Mouse (Mus musculus): ENCODE measurements at regions not wholly inside any gene's neighbourhood (a gene's known extent, or its start where the extent isn't known, plus 50 kb on each side); places are given as distances from the start of the nearest gene placed in this dataset.

DNA sequence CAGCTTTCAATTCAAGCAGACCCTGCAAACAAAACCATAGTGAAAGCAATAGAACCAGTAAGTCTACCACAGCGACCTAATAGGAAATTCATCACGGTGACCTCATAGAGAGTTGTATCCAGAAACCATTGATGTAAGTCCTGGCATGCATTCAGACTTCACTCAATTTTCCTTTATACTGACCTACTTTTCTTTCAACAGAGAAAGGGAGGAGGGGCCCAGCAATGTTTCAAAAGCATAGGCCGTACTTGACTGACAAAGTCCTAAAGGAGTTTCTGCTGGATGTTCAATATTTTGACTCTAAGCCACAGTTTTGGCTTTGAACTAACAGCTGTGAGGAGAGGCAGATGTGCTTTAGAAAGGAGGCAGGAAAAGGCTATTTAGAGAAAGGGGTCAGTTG lies 88.4 kb downstream of the AI593442 start:
- no peak for ATAC-seq (ENCODE audit: extremely low read depth, insufficient number of reproducible peaks, low FRiP score, poor library complexity, severe bottlenecking)
- TF ChIP-seq GATA1 (IDR thresholded peaks at IDR 0.05; ENCODE audit: borderline replicate concordance, low read length) (no peak), POLR2AphosphoS5 (IDR thresholded peaks at IDR 0.05; ENCODE audit: insufficient replicate concordance, low read depth, low read length) (no peak)
- no peaks in the 10 kb centered on the region for H3K9me3 ChIP-seq (replicated peaks)

DNA sequence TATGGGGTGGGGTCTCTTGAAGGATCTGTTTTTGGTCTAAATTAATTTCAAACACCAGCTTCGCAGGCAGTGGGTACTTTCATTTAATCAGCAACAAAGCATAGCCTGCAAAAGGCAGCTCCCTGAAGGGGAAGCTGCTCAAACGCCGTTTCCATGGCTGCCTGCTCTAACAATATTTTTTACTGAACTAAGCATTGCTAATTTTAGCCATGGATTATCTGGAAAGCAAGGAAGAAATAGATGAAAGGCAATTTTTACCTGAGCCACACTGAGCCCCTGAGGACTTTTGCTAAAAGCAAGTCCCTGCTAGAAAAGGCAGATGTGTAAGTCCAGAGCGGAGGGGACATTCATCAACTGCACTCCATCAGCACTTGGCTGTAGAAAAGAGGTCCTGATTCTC lies 105.5 kb downstream of the AI593442 start:
- H3K4me3 ChIP-seq (ENCODE audit: low read depth, low read length) = no peak overlapping the region
- no peak for ATAC-seq (ENCODE audit: extremely low read depth, insufficient number of reproducible peaks, low FRiP score, poor library complexity, severe bottlenecking)
- no peaks in the 10 kb centered on the region for H3K4me1 ChIP-seq (ENCODE audit: insufficient read depth, low read depth, low read length)
- H3K9me3 ChIP-seq (replicated peaks) = no peaks in the 10 kb centered on the region
- no peaks in the 10 kb centered on the region for H3K36me3 ChIP-seq (replicated peaks)
- DNase-seq (ENCODE audit: low spot score) = no peak
- TF ChIP-seq TAL1 (conservative IDR thresholded peaks at IDR 0.05; ENCODE audit: low read depth, low read length) = no peak
- TF ChIP-seq POLR2AphosphoS5 (IDR thresholded peaks at IDR 0.05; ENCODE audit: insufficient replicate concordance, low read depth, low read length) = no peak
- TF ChIP-seq CTCF (IDR thresholded peaks at IDR 0.05; ENCODE audit: low read depth, low read length) = no peak
- TF ChIP-seq GATA2 (IDR thresholded peaks at IDR 0.05; ENCODE audit: borderline replicate concordance, low read depth, low read length) = no peak
- TF ChIP-seq GATA1 (IDR thresholded peaks at IDR 0.05; ENCODE audit: borderline replicate concordance, low read length) = no peak
- H3K27me3 ChIP-seq (ENCODE audit: insufficient read depth, low read length) = no peaks in the 10 kb centered on the region; the same call in 1 of the 2 replicates

More for the DNA sequence above, 88.4 kb downstream of the AI593442 start:
- Histone ChIP-seq H3K27me3 (ENCODE audit: insufficient read depth, low read length) (no peaks in the 10 kb centered on the region), H3K4me3 (ENCODE audit: low read depth, low read length) (no peak overlapping the region), H3K4me1 (ENCODE audit: insufficient read depth, low read depth, low read length) (no peaks in the 10 kb centered on the region), H3K36me3 (replicated peaks) (no peaks in the 10 kb centered on the region)
- DNase-seq (ENCODE audit: low spot score) = no peak

DNA sequence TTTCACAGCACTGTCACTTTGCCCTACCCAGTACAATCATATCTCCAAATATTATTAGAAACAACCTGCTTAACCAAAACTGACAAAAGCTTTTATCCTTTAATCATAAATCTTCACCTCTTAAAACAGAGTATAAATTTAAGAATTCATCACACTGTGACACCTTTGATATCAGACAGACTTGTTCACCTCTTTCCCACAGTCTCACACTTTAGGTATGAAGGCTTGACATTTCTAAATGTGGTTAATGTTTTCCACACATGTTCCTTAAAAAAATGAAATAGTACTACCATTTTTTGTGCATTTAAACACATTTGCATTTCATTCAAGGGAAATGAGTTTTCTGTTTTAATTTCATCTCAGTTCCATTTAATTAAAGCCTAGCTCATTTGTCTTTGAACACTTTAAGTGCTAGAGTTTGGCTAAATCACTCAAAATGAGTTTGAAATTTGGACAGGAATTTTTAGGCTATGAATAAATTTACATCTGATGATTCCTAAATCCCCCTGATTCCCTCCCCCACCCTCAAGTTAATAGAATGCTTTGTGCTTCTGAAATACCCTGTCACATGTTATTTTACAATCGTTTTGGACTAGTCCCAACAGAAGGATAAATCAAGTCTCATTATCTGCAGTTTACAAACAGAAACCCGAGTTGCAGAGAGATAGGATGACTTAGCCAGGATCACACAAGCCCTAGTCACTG lies 127.9 kb downstream of the AI593442 start:
- Histone ChIP-seq H3K9me3 (replicated peaks) (no peaks in the 10 kb centered on the region), H3K4me1 (ENCODE audit: insufficient read depth, low read depth, low read length) (no peaks in the 10 kb centered on the region), H3K36me3 (replicated peaks) (no peaks in the 10 kb centered on the region), H3K27me3 (ENCODE audit: insufficient read depth, low read length) (0 out of 2 replicates have a peak, but pooled peaks cover 3% of the 10 kb centered on the region), H3K4me3 (ENCODE audit: low read depth, low read length) (no peak overlapping the region)
- TF ChIP-seq CTCF (IDR thresholded peaks at IDR 0.05; ENCODE audit: low read depth, low read length) (no peak), TAL1 (conservative IDR thresholded peaks at IDR 0.05; ENCODE audit: low read depth, low read length) (no peak), GATA1 (IDR thresholded peaks at IDR 0.05; ENCODE audit: borderline replicate concordance, low read length) (no peak), GATA2 (IDR thresholded peaks at IDR 0.05; ENCODE audit: borderline replicate concordance, low read depth, low read length) (no peak), POLR2AphosphoS5 (IDR thresholded peaks at IDR 0.05; ENCODE audit: insufficient replicate concordance, low read depth, low read length) (no peak)
- DNase-seq (ENCODE audit: low spot score) (no peak), ATAC-seq (ENCODE audit: extremely low read depth, insufficient number of reproducible peaks, low FRiP score, poor library complexity, severe bottlenecking) (no peak)

DNA sequence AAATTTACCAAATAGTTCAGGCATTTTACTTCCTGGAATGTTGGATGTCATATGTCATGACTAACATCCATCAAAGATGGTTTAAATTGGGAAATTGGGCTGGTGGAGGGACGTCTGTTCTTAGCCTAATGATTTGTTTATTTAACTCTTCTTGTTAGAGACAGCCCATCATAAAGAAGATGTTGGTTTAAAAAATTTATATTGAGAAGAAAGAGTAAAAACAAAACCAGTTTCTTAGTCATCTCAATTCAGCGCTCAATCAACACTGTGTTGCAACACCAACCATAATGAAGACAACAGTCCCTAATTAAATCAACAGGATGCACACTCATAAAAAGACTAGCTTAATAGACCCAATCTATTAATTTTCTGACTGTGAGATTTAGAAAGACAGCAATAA lies 133.5 kb downstream of the AI593442 start:
- DNase-seq (ENCODE audit: low spot score) (no peak), ATAC-seq (ENCODE audit: extremely low read depth, insufficient number of reproducible peaks, low FRiP score, poor library complexity, severe bottlenecking) (no peak)
- H3K36me3 ChIP-seq (replicated peaks) = no peaks in the 10 kb centered on the region

DNA sequence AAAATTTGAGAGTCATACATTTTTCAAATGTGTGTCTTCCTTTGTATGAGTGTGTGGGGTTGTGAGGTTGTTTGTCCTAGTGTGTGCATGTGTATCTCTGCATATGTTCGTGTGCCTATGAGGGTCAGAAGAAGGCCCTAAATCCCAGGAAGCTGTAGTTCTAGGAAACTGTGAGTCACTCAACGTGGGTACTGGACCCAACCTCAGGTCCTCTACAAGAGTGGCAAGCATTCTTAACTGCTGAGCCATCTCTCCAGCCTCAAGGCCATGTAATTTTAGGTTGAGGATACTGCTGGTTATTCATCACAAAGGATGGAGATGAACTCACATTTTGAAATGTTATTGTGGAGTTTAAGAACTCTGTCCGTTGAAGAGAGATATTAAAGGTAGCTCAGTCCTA lies 140.5 kb downstream of the AI593442 start:
- Histone ChIP-seq H3K9me3 (replicated peaks) (no peaks in the 10 kb centered on the region), H3K4me3 (ENCODE audit: low read depth, low read length) (no peak overlapping the region), H3K4me1 (ENCODE audit: insufficient read depth, low read depth, low read length) (no peaks in the 10 kb centered on the region), H3K36me3 (replicated peaks) (no peaks in the 10 kb centered on the region), H3K27me3 (ENCODE audit: insufficient read depth, low read length) (no peaks in the 10 kb centered on the region)
- TF ChIP-seq CTCF (IDR thresholded peaks at IDR 0.05; ENCODE audit: low read depth, low read length) (no peak), TAL1 (conservative IDR thresholded peaks at IDR 0.05; ENCODE audit: low read depth, low read length) (no peak), GATA2 (IDR thresholded peaks at IDR 0.05; ENCODE audit: borderline replicate concordance, low read depth, low read length) (no peak), GATA1 (IDR thresholded peaks at IDR 0.05; ENCODE audit: borderline replicate concordance, low read length) (no peak), POLR2AphosphoS5 (IDR thresholded peaks at IDR 0.05; ENCODE audit: insufficient replicate concordance, low read depth, low read length) (no peak)
- no peak for DNase-seq (ENCODE audit: low spot score)
- no peak for ATAC-seq (ENCODE audit: extremely low read depth, insufficient number of reproducible peaks, low FRiP score, poor library complexity, severe bottlenecking)

More for the DNA sequence above, 133.5 kb downstream of the AI593442 start:
- Histone ChIP-seq H3K4me3 (ENCODE audit: low read depth, low read length) (no peak overlapping the region), H3K27me3 (ENCODE audit: insufficient read depth, low read length) (no peaks in the 10 kb centered on the region), H3K4me1 (ENCODE audit: insufficient read depth, low read depth, low read length) (no peaks in the 10 kb centered on the region), H3K9me3 (replicated peaks) (no peaks in the 10 kb centered on the region)
- TF ChIP-seq GATA1 (IDR thresholded peaks at IDR 0.05; ENCODE audit: borderline replicate concordance, low read length) (no peak), GATA2 (IDR thresholded peaks at IDR 0.05; ENCODE audit: borderline replicate concordance, low read depth, low read length) (no peak), CTCF (IDR thresholded peaks at IDR 0.05; ENCODE audit: low read depth, low read length) (no peak), POLR2AphosphoS5 (IDR thresholded peaks at IDR 0.05; ENCODE audit: insufficient replicate concordance, low read depth, low read length) (no peak), TAL1 (conservative IDR thresholded peaks at IDR 0.05; ENCODE audit: low read depth, low read length) (no peak)

DNA sequence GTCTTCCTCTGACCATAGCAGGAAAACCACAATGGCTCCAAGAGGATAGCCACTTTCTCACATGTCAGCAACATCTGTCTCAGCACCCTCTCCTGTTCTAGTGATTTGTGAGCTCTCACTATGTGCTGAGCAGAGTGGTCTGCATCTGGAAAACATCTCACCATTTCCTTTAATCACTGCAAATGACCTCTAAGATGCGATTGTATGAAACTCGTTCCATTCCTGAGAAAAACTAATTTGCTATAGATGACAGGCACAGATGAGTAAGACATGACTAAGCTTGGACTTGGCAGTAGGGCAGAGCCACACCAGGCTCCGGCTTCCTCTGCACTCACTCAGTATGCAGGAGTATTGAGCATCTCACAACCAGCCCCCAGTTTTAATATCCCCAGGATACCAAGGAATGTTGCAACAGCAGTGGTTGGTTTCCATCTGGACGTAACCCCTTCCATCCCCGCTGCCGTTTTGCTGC lies 150.1 kb downstream of the AI593442 start:
- Histone ChIP-seq H3K4me1 (ENCODE audit: insufficient read depth, low read depth, low read length) (no peaks in the 10 kb centered on the region), H3K27me3 (ENCODE audit: insufficient read depth, low read length) (no peaks in the 10 kb centered on the region), H3K4me3 (ENCODE audit: low read depth, low read length) (no peak overlapping the region), H3K9me3 (replicated peaks) (no peaks in the 10 kb centered on the region), H3K36me3 (replicated peaks) (no peaks in the 10 kb centered on the region)
- DNase-seq (ENCODE audit: low spot score) = no peak
- ATAC-seq (ENCODE audit: extremely low read depth, insufficient number of reproducible peaks, low FRiP score, poor library complexity, severe bottlenecking) = no peak
- no peak for TF ChIP-seq GATA1 (IDR thresholded peaks at IDR 0.05; ENCODE audit: borderline replicate concordance, low read length)
- no peak for TF ChIP-seq CTCF (IDR thresholded peaks at IDR 0.05; ENCODE audit: low read depth, low read length)
- no peak for TF ChIP-seq GATA2 (IDR thresholded peaks at IDR 0.05; ENCODE audit: borderline replicate concordance, low read depth, low read length)
- no peak for TF ChIP-seq POLR2AphosphoS5 (IDR thresholded peaks at IDR 0.05; ENCODE audit: insufficient replicate concordance, low read depth, low read length)
- no peak for TF ChIP-seq TAL1 (conservative IDR thresholded peaks at IDR 0.05; ENCODE audit: low read depth, low read length)

Measured in G1E (cell line).